Mouse (Mus musculus): ENCODE measurements at regions not wholly inside any gene's neighbourhood (a gene's known extent, or its start where the extent isn't known, plus 50 kb on each side); places are given as distances from the start of the nearest gene placed in this dataset.
"Not testable (repeated sequence)": the region's sequence is repeated elsewhere in the genome, so short reads cannot be mapped to it uniquely, and the experiment has no call there.

- no peaks in the 10 kb centered on the region for H3K9me3 ChIP-seq (ENCODE audit: control insufficient read depth, insufficient read depth, low read depth, low read length)
- no peaks in the 10 kb centered on the region for H3K4me1 ChIP-seq (ENCODE audit: control insufficient read depth in 2 of 2, insufficient read depth in 2 of 2, low read length in 2 of 2, poor library complexity in 1 of 2)
- in situ Hi-C loops (cut with MboI; ENCODE audit: low sequenced_read_pairs in 2 of 2, unreplicated experiment in 2 of 2), result no loop called here
- no peak overlapping the region for H3K27ac ChIP-seq (ENCODE audit: insufficient read depth, low read depth, low read length, poor library complexity, severe bottlenecking)
- H3K4me3 ChIP-seq (ENCODE audit: insufficient read depth in 1 of 2, low read depth in 1 of 2, low read length in 2 of 2, poor library complexity in 1 of 2, severe bottlenecking in 1 of 2), result no peak overlapping the region
- H3K9ac ChIP-seq (ENCODE audit: insufficient read depth, low read depth, low read length, poor library complexity, severe bottlenecking), result no peak overlapping the region
- no peak for TF ChIP-seq CHD2 (IDR thresholded peaks at IDR 0.05; ENCODE audit: low read depth, low read length)
- TF ChIP-seq ZC3H11A (IDR thresholded peaks at IDR 0.05; ENCODE audit: borderline replicate concordance, low read depth, low read length), result no peak
- TF ChIP-seq ZNF384 (IDR thresholded peaks at IDR 0.05; ENCODE audit: low read depth, low read length), result no peak
- TF ChIP-seq HCFC1 (IDR thresholded peaks at IDR 0.05; ENCODE audit: borderline replicate concordance, insufficient read depth, low read length), result no peak
- no peak for TF ChIP-seq MAFK (IDR thresholded peaks at IDR 0.05; ENCODE audit: insufficient read depth, low read depth, low read length)
- no peak for DNase-seq (ENCODE audit: low read depth, low spot score)
- no peaks in the 10 kb centered on the region for H3K36me3 ChIP-seq (ENCODE audit: control insufficient read depth, insufficient read depth, low read length, poor library complexity, severe bottlenecking)
Measured at GRCm38 (mm10) chr12:49106399-49107382, 275.8 kb upstream of the Foxg1 start.

GRCm38 (mm10) chr12:49107415-49108148 lies 274.9 kb upstream of the Foxg1 start:
- no peaks in the 10 kb centered on the region for H3K36me3 ChIP-seq (ENCODE audit: control insufficient read depth, insufficient read depth, low read length, poor library complexity, severe bottlenecking)
- H3K9me3 ChIP-seq (ENCODE audit: control insufficient read depth, insufficient read depth, low read depth, low read length), result no peaks in the 10 kb centered on the region
- H3K4me3 ChIP-seq (ENCODE audit: insufficient read depth in 1 of 2, low read depth in 1 of 2, low read length in 2 of 2, poor library complexity in 1 of 2, severe bottlenecking in 1 of 2), result no peak overlapping the region
- in situ Hi-C loops (cut with MboI; ENCODE audit: low sequenced_read_pairs in 2 of 2, unreplicated experiment in 2 of 2), result no loop called here
- H3K4me1 ChIP-seq (ENCODE audit: control insufficient read depth in 2 of 2, insufficient read depth in 2 of 2, low read length in 2 of 2, poor library complexity in 1 of 2), result no peaks in the 10 kb centered on the region
- H3K9ac ChIP-seq (ENCODE audit: insufficient read depth, low read depth, low read length, poor library complexity, severe bottlenecking), result no peak overlapping the region
- no peak overlapping the region for H3K27ac ChIP-seq (ENCODE audit: insufficient read depth, low read depth, low read length, poor library complexity, severe bottlenecking)
- DNase-seq (ENCODE audit: low read depth, low spot score), result no peak
- TF ChIP-seq HCFC1 (IDR thresholded peaks at IDR 0.05; ENCODE audit: borderline replicate concordance, insufficient read depth, low read length), result no peak
- no peak for TF ChIP-seq CHD2 (IDR thresholded peaks at IDR 0.05; ENCODE audit: low read depth, low read length)
- TF ChIP-seq ZNF384 (IDR thresholded peaks at IDR 0.05; ENCODE audit: low read depth, low read length), result no peak

GRCm38 (mm10) chr12:49131093-49131492 lies 251.4 kb upstream of the Foxg1 start:
- in situ Hi-C loops (cut with MboI; ENCODE audit: low sequenced_read_pairs in 2 of 2, unreplicated experiment in 2 of 2); H3K4me3 ChIP-seq (ENCODE audit: insufficient read depth in 1 of 2, low read depth in 1 of 2, low read length in 2 of 2, poor library complexity in 1 of 2, severe bottlenecking in 1 of 2): not testable (repeated sequence)

GRCm38 (mm10) chr12:49170097-49170496 lies 212.4 kb upstream of the Foxg1 start:
- TF ChIP-seq MAFK (IDR thresholded peaks at IDR 0.05; ENCODE audit: insufficient read depth, low read depth, low read length) (no peak), ZC3H11A (IDR thresholded peaks at IDR 0.05; ENCODE audit: borderline replicate concordance, low read depth, low read length) (no peak), ZNF384 (IDR thresholded peaks at IDR 0.05; ENCODE audit: low read depth, low read length) (no peak), HCFC1 (IDR thresholded peaks at IDR 0.05; ENCODE audit: borderline replicate concordance, insufficient read depth, low read length) (no peak), CHD2 (IDR thresholded peaks at IDR 0.05; ENCODE audit: low read depth, low read length) (no peak)
- peak; percentile 35 for DNase-seq (ENCODE audit: low read depth, low spot score)
- in situ Hi-C loops (cut with MboI; ENCODE audit: low sequenced_read_pairs in 2 of 2, unreplicated experiment in 2 of 2), result no loop called here

More at GRCm38 (mm10) chr12:49131093-49131492, 251.4 kb upstream of the Foxg1 start:
- not testable (repeated sequence) for H3K9ac ChIP-seq (ENCODE audit: insufficient read depth, low read depth, low read length, poor library complexity, severe bottlenecking); DNase-seq (ENCODE audit: low read depth, low spot score); H3K27ac ChIP-seq (ENCODE audit: insufficient read depth, low read depth, low read length, poor library complexity, severe bottlenecking); H3K4me1 ChIP-seq (ENCODE audit: control insufficient read depth in 2 of 2, insufficient read depth in 2 of 2, low read length in 2 of 2, poor library complexity in 1 of 2); H3K9me3 ChIP-seq (ENCODE audit: control insufficient read depth, insufficient read depth, low read depth, low read length); H3K36me3 ChIP-seq (ENCODE audit: control insufficient read depth, insufficient read depth, low read length, poor library complexity, severe bottlenecking)

More at GRCm38 (mm10) chr12:49170097-49170496, 212.4 kb upstream of the Foxg1 start:
- Histone ChIP-seq H3K9ac (ENCODE audit: insufficient read depth, low read depth, low read length, poor library complexity, severe bottlenecking) (no peak overlapping the region), H3K4me3 (ENCODE audit: insufficient read depth in 1 of 2, low read depth in 1 of 2, low read length in 2 of 2, poor library complexity in 1 of 2, severe bottlenecking in 1 of 2) (no peak overlapping the region), H3K9me3 (ENCODE audit: control insufficient read depth, insufficient read depth, low read depth, low read length) (no peaks in the 10 kb centered on the region), H3K36me3 (ENCODE audit: control insufficient read depth, insufficient read depth, low read length, poor library complexity, severe bottlenecking) (no peaks in the 10 kb centered on the region), H3K4me1 (ENCODE audit: control insufficient read depth in 2 of 2, insufficient read depth in 2 of 2, low read length in 2 of 2, poor library complexity in 1 of 2) (no peaks in the 10 kb centered on the region), H3K27ac (ENCODE audit: insufficient read depth, low read depth, low read length, poor library complexity, severe bottlenecking) (no peak overlapping the region)
